In genomic region chr8:126913241-126914106, GRCm38 (mm10) we compare ENCODE assay signal across 8 mouse cellular contexts. TPM values are rescaled to one million over a fixed set of nuclear protein-coding genes. Genes with fewer than 3 reads are reported as not detected.
DNase-seq lines count a peak whose midpoint lies in the region; TF ChIP-seq lines count a peak whose summit lies in the region.

No protein-coding gene starts in this region.

- peak overlapping the region; percentile 37 for H3K27ac ChIP-seq in layer of hippocampus, adult 2 months

- no peak for TF ChIP-seq CTCF in layer of hippocampus, adult 2 months (conservative IDR thresholded peaks at IDR 0.05)

- H3K4me3 ChIP-seq in layer of hippocampus, adult 2 months = no peak overlapping the region

- DNase-seq in layer of hippocampus, adult 2 months (ENCODE audit: low spot score in 2 of 2) = no peak
- DNase-seq in layer of hippocampus, adult 9-10 months (ENCODE audit: low spot score) = no peak
- DNase-seq in cerebellum, adult 11-12 months = peak; percentile 71
- peak; percentile 100 for DNase-seq in gonadal fat pad, adult 2 months (ENCODE audit: low read depth)
- DNase-seq in kidney, postnatal 14 days = peak; percentile 76
- DNase-seq in testis, postnatal 14 days (ENCODE audit: low spot score) = peak; percentile 57
- DNase-seq in layer of hippocampus, adult 11-12 months (ENCODE audit: low spot score) = no peak
- no peak for DNase-seq in urinary bladder, postnatal 25 days (ENCODE audit: low spot score)

RNA-seq across cellular contexts. Expression of gene Tomm20, which starts 32.2 kb away (rescaled TPM):
- 100 to 1,000 TPM; 209 to 214 TPM for total RNA-seq in layer of hippocampus, adult 2 months (2021)
- 71.1 and 139 TPM in 2 replicates for polyA plus RNA-seq in gonadal fat pad, adult 2 months (2012; rRNA removed)

RNA-seq across cellular contexts. Expression of gene Rbm34, which starts 57.4 kb away (rescaled TPM):
- 10 to 100 TPM; 12.1 to 12.9 TPM for total RNA-seq in layer of hippocampus, adult 2 months (2021)
- 2.3 and 2.9 TPM in 2 replicates for polyA plus RNA-seq in gonadal fat pad, adult 2 months (2012; rRNA removed)

Comparison
In these comparisons a context has a peak if more than half of its experiments do, and no peak if none do; other contexts are left out.
1. DNase-seq: peak in cerebellum, adult 11-12 months (single experiment), gonadal fat pad, adult 2 months (single experiment), kidney, postnatal 14 days (single experiment) and testis, postnatal 14 days (single experiment); none in layer of hippocampus, adult 2 months (0 of 2), layer of hippocampus, adult 9-10 months (single experiment), layer of hippocampus, adult 11-12 months (single experiment) and urinary bladder, postnatal 25 days (single experiment).